Mouse (Mus musculus): Measurements from ENCODE around the gene Atg9b.

The Atg9b gene

GRCm38 (mm10) chr5:24381988-24382387, 10.0 kb downstream of the Atg9b start:
- no peak for DNase-seq (ENCODE audit: low read depth, low spot score)

- no peak for DNase-seq (ENCODE audit: low read depth, low spot score)
Measured at GRCm38 (mm10) chr5:24381486-24381885, 10.5 kb downstream of the Atg9b start.

- DNase-seq (ENCODE audit: low read depth, low spot score), result no peak
Measured at GRCm38 (mm10) chr5:24380499-24380898, 11.4 kb downstream of the Atg9b start.

- DNase-seq (ENCODE audit: low read depth, low spot score), result no peak
Measured at GRCm38 (mm10) chr5:24379501-24379900, 12.4 kb downstream of the Atg9b start.

GRCm38 (mm10) chr5:24378700-24379099, 13.2 kb downstream of the Atg9b start:
- no peak for DNase-seq (ENCODE audit: low read depth, low spot score)

- DNase-seq (ENCODE audit: low read depth, low spot score), result no peak
Measured at GRCm38 (mm10) chr5:24374666-24375328, 17.1 kb downstream of the Atg9b start.

- no peak for DNase-seq (ENCODE audit: low read depth, low spot score)
Measured at GRCm38 (mm10) chr5:24374216-24374615, 17.7 kb downstream of the Atg9b start.

GRCm38 (mm10) chr5:24373807-24374206, 18.1 kb downstream of the Atg9b start:
- DNase-seq (ENCODE audit: low read depth, low spot score), result no peak

- no peak for DNase-seq (ENCODE audit: low read depth, low spot score)
Measured at GRCm38 (mm10) chr5:24369767-24370166, 22.2 kb downstream of the Atg9b start.

- DNase-seq (ENCODE audit: low read depth, low spot score), result no peak
Measured at GRCm38 (mm10) chr5:24366426-24366825, 25.5 kb downstream of the Atg9b start.

- DNase-seq (ENCODE audit: low read depth, low spot score), result no peak
Measured at GRCm38 (mm10) chr5:24365528-24365927, 26.4 kb downstream of the Atg9b start.

- no peak for DNase-seq (ENCODE audit: low read depth, low spot score)
Measured at GRCm38 (mm10) chr5:24364963-24365362, 27.0 kb downstream of the Atg9b start.

- no peak for DNase-seq (ENCODE audit: low read depth, low spot score)
Measured at GRCm38 (mm10) chr5:24364508-24364907, 27.4 kb downstream of the Atg9b start, which contains the start of gene Nos3. Nos3 (plus strand) TSS chr5:24364810.

GRCm38 (mm10) chr5:24364061-24364460, 27.9 kb downstream of the Atg9b start:
- no peak for DNase-seq (ENCODE audit: low read depth, low spot score)

- DNase-seq (ENCODE audit: low read depth, low spot score), result no peak
Measured at GRCm38 (mm10) chr5:24363467-24363866, 28.5 kb downstream of the Atg9b start.

GRCm38 (mm10) chr5:24360792-24361454, 31.0 kb downstream of the Atg9b start:
- no peak for DNase-seq (ENCODE audit: low read depth, low spot score)

- DNase-seq (ENCODE audit: low read depth, low spot score), result no peak
Measured at GRCm38 (mm10) chr5:24357461-24357860, 34.5 kb downstream of the Atg9b start.

- no peak for DNase-seq (ENCODE audit: low read depth, low spot score)
Measured at GRCm38 (mm10) chr5:24356764-24357163, 35.2 kb downstream of the Atg9b start.

- no peak for DNase-seq (ENCODE audit: low read depth, low spot score)
Measured at GRCm38 (mm10) chr5:24353327-24353726, 38.6 kb downstream of the Atg9b start.

GRCm38 (mm10) chr5:24352251-24352859, 39.6 kb downstream of the Atg9b start:
- no peak for DNase-seq (ENCODE audit: low read depth, low spot score)

GRCm38 (mm10) chr5:24351701-24352171, 40.2 kb downstream of the Atg9b start:
- DNase-seq (ENCODE audit: low read depth, low spot score), result peak; percentile 78

GRCm38 (mm10) chr5:24351278-24351677, 40.7 kb downstream of the Atg9b start, which contains the start of gene Kcnh2:
Kcnh2 (minus strand) TSS chr5:24351604.
- DNase-seq (ENCODE audit: low read depth, low spot score), result no peak

Measured in brain, embryonic 18.5 days (tissue).